Mouse (Mus musculus): ENCODE measurements around the gene Cmtm3.

- TF ChIP-seq CTCF (IDR thresholded peaks at IDR 0.05; ENCODE audit: insufficient read depth, low read depth, low read length) = peak; percentile 71
- TF ChIP-seq POLR2A (IDR thresholded peaks at IDR 0.05; ENCODE audit: insufficient read depth, low read depth, low read length) = no peak
Measured at GRCm38 (mm10) chr8:104340233-104341105, 1.3 kb downstream of the Cmtm3 start.
